Mouse (Mus musculus) spleen, adult 2 months (tissue): ENCODE measurements at regions not wholly inside any gene's neighbourhood (a gene's known extent, or its start where the extent isn't known, plus 50 kb on each side); places are given as distances from the start of the nearest gene placed in this dataset.

ENCODE experiments used
- DNase-seq, 2 experiments: peaks; one replicate each; pipeline versions ENCODE4 v3.0.0 to v3.0.0-alpha.2; 2012 to 2021; ENCODE audit warnings: low spot score in 2 of 2, low read depth in 1 of 2
- H3K27ac ChIP-seq: fragments of 200-500 bp; 2 replicates; pipeline ENCODE4 v1.5.1; 2012; ENCODE audit warnings: low read length, inconsistent platforms; ENCODE audit not compliant: insufficient read depth
- H3K27me3 ChIP-seq: fragments of 200-500 bp; 2 replicates; pipeline ENCODE4 v1.6.1; 2012; ENCODE audit warnings: mild to moderate bottlenecking, moderate library complexity, low read length, inconsistent platforms; ENCODE audit not compliant: control insufficient read depth, insufficient read depth
- H3K36me3 ChIP-seq: fragments of 200-500 bp; 2 replicates; pipeline ENCODE4 v1.6.1; 2012; ENCODE audit warnings: mild to moderate bottlenecking, low read length, inconsistent platforms; ENCODE audit not compliant: control insufficient read depth, insufficient read depth
- H3K4me1 ChIP-seq: fragments of 200-500 bp; 2 replicates; pipeline ENCODE4 v1.6.1; 2011; ENCODE audit warnings: inconsistent platforms; ENCODE audit not compliant: control insufficient read depth, insufficient read depth, insufficient read length
- H3K4me3 ChIP-seq: fragments of 200-500 bp; 2 replicates; pipeline ENCODE4 v1.5.1; 2011; ENCODE audit warnings: mild to moderate bottlenecking, inconsistent platforms; ENCODE audit not compliant: insufficient read depth, insufficient read length; ENCODE audit errors: extremely low read depth
- CTCF ChIP-seq: fragments of 200-500 bp; IDR thresholded peaks from 2 replicates; pipeline ENCODE4 v1.5.1; 2011; ENCODE audit warnings: mild to moderate bottlenecking, inconsistent platforms; ENCODE audit not compliant: insufficient read depth, insufficient read length, insufficient replicate concordance; ENCODE audit errors: extremely low read depth
- POLR2A ChIP-seq: fragments of 200-500 bp; IDR thresholded peaks from 2 replicates; pipeline ENCODE4 v1.6.1; 2011; ENCODE audit warnings: low read depth, low read length, inconsistent platforms
- WGBS: fragments of 180-500 bp; shearing (Covaris S2); methylation state at CpG from one replicate; pipeline ENCODE4 v1.1.7; 2018; 5-methylcytosine and 5-hydroxymethylcytosine counted together

- H3K4me3 ChIP-seq, result no peak overlapping the region
- H3K36me3 ChIP-seq, result no peaks in the 10 kb centered on the region
- DNase-seq, result no peak
- TF ChIP-seq CTCF (no peak), POLR2A (no peak)
- 81% methylated on average over 5 of the region's 5 CpGs for WGBS
- no peaks in the 10 kb centered on the region for H3K4me1 ChIP-seq
- no peaks in the 10 kb centered on the region for H3K27me3 ChIP-seq
- no peak overlapping the region for H3K27ac ChIP-seq
These were observed 636.1 kb upstream of the Kirrel3 start for GRCm38 (mm10) chr9:33849623-33850022.

GRCm38 (mm10) chr9:33850024-33850423, 635.7 kb upstream of the Kirrel3 start:
- no peak for TF ChIP-seq CTCF
- no peak for TF ChIP-seq POLR2A
- no peak overlapping the region for H3K4me3 ChIP-seq
- no peaks in the 10 kb centered on the region for H3K27me3 ChIP-seq
- WGBS, result 84% methylated on average over 7 of the region's 7 CpGs
- no peaks in the 10 kb centered on the region for H3K4me1 ChIP-seq
- no peaks in the 10 kb centered on the region for H3K36me3 ChIP-seq
- no peak overlapping the region for H3K27ac ChIP-seq
- DNase-seq, result no peak

- H3K4me1 ChIP-seq, result no peaks in the 10 kb centered on the region
These were observed 634.7 kb upstream of the Kirrel3 start for GRCm38 (mm10) chr9:33850993-33851392.

GRCm38 (mm10) chr9:33856169-33856568, 629.5 kb upstream of the Kirrel3 start:
- Histone ChIP-seq H3K27ac (no peak overlapping the region), H3K36me3 (no peaks in the 10 kb centered on the region), H3K4me3 (no peak overlapping the region), H3K27me3 (no peaks in the 10 kb centered on the region), H3K4me1 (no peaks in the 10 kb centered on the region)
- WGBS, result 36% methylated on average over 2 of the region's 2 CpGs
- DNase-seq, result no peak
- no peak for TF ChIP-seq CTCF
- no peak for TF ChIP-seq POLR2A

More at GRCm38 (mm10) chr9:33850993-33851392, 634.7 kb upstream of the Kirrel3 start:
- H3K4me3 ChIP-seq, result no peak overlapping the region
- no peak for DNase-seq
- H3K27ac ChIP-seq, result no peak overlapping the region
- H3K36me3 ChIP-seq, result no peaks in the 10 kb centered on the region
- no peaks in the 10 kb centered on the region for H3K27me3 ChIP-seq
- TF ChIP-seq CTCF (no peak), POLR2A (no peak)

GRCm38 (mm10) chr9:33858511-33858910, 627.2 kb upstream of the Kirrel3 start:
- no peak for TF ChIP-seq CTCF
- TF ChIP-seq POLR2A, result no peak
- H3K27ac ChIP-seq, result no peak overlapping the region
- WGBS, result 34% methylated on average over 5 of the region's 5 CpGs
- H3K36me3 ChIP-seq, result no peaks in the 10 kb centered on the region
- H3K4me1 ChIP-seq, result no peaks in the 10 kb centered on the region
- H3K4me3 ChIP-seq, result no peak overlapping the region
- H3K27me3 ChIP-seq, result no peaks in the 10 kb centered on the region
- no peak for DNase-seq

GRCm38 (mm10) chr9:33868666-33869065, 617.0 kb upstream of the Kirrel3 start:
- no peaks in the 10 kb centered on the region for H3K4me1 ChIP-seq
- WGBS, result 70% methylated on average over 5 of the region's 5 CpGs
- no peaks in the 10 kb centered on the region for H3K36me3 ChIP-seq
- no peaks in the 10 kb centered on the region for H3K27me3 ChIP-seq
- no peak for DNase-seq
- TF ChIP-seq POLR2A, result no peak
- no peak for TF ChIP-seq CTCF
- no peak overlapping the region for H3K27ac ChIP-seq
- no peak overlapping the region for H3K4me3 ChIP-seq

- no peak for TF ChIP-seq CTCF
- TF ChIP-seq POLR2A, result no peak
- 75% methylated on average over 2 of the region's 2 CpGs for WGBS
- no peak for DNase-seq
These were observed 598.4 kb upstream of the Kirrel3 start for GRCm38 (mm10) chr9:33887279-33887678.

More at GRCm38 (mm10) chr9:33887279-33887678, 598.4 kb upstream of the Kirrel3 start:
- no peak overlapping the region for H3K27ac ChIP-seq
- H3K27me3 ChIP-seq, result no peaks in the 10 kb centered on the region
- H3K36me3 ChIP-seq, result no peaks in the 10 kb centered on the region
- no peaks in the 10 kb centered on the region for H3K4me1 ChIP-seq
- no peak overlapping the region for H3K4me3 ChIP-seq
